Mouse (Mus musculus): ENCODE data around the gene Qprt.

Qprt gene

DNA sequence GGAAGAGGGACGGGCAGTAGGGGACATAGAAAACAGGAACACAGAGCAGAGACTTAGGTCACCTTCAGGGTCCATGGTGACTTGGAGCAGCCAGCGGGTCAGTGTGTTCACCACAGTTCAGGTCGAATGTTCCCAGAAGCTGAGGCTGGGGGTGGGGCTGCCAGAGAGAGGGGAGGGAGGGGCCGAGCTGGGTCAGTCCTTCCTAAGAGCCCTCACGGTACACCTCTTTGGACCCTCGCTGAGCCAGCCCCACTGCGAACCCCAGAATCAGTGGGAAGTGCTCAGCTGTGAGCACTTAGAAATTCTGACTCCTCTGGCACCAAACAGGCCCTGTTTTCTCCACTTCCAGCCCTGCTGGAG lies at the start of gene Qprt:
TSS of gene Qprt (minus strand) at position 316 of the 360 bp plus-strand sequence.
- DNase-seq (ENCODE audit: extremely low spot score, low spot score): no peak

DNA sequence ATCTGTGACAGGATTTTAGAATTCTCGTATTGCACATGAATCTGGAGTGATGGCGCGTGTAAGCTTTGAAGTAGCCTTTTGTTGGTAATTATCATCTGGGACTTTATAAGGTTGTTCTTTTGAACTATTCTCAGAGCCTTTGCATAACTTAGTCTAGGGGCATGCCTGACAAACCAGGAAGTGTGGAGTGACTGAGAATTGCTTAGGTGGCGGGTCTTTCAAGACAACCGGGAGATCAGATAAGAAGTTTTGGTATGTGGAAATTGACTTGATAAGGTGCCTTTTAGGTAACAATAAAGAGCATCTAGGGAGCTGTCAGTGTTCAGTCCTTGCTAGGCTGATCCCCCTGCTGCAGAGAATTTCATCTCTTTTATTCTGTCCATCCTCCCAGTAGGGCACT lies 44.5 kb upstream of the Qprt start:
- no peak for DNase-seq (ENCODE audit: extremely low spot score, low spot score)

GRCm38 (mm10) chr7:127165607-127166493 lies 43.8 kb upstream of the Qprt start:
- no peak for DNase-seq (ENCODE audit: extremely low spot score, low spot score)

DNA sequence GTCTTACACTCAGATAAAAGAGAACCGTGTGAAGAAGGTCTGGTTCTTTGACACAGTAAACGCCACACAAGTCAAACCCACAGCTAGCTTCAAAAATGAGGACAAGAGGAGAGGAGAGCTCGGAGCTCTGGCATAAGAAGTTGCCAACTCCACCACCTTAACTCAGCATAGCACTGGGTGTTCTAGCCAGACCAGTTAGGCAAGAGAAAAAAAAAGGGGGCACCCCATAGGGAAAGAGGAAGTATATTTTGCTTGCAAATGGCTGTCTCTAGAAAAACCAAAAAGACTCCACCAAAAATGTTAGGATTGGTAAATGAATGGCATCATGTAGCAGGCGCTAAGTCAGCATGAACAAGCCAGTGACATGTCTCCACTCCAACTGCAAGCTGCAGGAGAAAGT lies 42.0 kb upstream of the Qprt start:
- DNase-seq (ENCODE audit: extremely low spot score, low spot score): no peak

- DNase-seq (ENCODE audit: extremely low spot score, low spot score): no peak
Observed at GRCm38 (mm10) chr7:127162546-127162945, 40.5 kb upstream of the Qprt start.

DNA sequence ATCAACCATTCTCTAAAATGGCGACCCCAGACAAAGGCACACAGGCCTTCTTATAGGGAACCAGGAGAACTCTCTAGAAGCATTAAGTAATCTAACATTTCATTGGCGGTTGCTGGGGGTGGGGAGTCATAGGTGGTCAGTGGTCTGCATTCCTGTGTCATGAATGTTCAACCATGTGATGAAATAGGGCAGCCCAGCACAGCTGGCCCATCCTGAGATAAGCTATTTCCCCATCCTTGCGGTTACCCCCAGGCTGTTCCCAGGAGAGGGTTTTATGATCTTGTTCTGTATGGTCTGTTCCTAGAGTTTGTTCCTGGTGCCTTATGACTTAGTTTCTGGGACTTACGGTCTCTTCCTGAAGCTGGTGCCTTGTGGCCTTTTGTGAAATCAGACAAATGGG lies 35.5 kb upstream of the Qprt start:
- DNase-seq (ENCODE audit: extremely low spot score, low spot score): no peak

GRCm38 (mm10) chr7:127153477-127153876 lies 31.5 kb upstream of the Qprt start:
- DNase-seq (ENCODE audit: extremely low spot score, low spot score): no peak

DNA sequence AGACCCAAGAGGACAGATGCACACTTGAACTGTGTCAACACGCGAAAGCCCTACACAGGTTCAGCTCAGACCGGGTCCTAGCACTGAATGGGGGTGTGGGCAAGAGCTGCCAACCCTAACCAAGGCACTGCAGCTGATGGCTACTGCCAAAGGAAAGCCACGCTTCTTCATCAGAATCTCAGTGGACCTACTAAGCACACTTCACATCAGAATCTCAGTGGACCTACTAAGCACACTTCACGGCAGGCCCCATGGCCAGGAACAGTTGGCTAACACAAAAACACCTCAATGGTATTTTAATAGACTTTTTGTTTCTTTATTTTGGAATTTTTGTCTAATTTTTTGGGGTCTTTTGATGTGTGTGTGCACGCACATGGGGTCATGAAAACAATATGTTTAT lies 30.4 kb upstream of the Qprt start:
- DNase-seq (ENCODE audit: extremely low spot score, low spot score): no peak

DNA sequence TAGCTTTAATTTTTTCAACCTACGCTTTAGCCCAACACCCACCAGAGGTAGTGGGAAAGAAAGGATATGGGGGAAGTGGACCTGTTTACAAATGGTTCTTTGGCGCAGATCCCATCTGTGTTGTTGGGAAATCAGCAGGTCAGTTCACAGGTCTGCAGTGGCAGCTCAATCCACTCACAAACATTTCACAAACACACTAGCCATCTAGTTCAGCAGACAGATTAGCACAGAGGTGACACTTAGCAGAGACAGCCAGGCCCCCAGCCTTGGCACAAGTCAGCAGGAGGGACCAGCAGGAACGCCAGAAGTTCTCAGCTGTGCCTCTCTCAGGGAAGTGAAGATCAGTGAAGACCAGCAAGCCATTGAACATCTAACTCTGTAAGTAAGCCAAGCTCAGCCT lies 25.9 kb upstream of the Qprt start:
- DNase-seq (ENCODE audit: extremely low spot score, low spot score): no peak

DNA sequence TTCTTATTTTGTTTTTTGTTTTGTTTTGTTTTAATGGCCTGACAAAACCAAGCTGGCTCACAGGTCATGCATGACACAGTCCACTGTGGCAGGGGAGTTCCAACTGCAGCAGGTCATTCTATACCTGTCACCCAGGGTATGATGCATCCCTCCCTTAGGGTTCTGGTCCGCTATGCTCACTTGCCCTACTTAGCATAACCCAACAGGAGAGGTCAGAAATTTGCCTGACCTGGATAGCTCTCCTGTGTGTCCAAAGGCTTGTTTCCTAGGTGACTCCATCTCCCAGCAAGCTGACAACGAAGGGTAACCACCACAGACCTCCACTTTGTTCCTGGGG lies 24.2 kb upstream of the Qprt start:
- no peak for DNase-seq (ENCODE audit: extremely low spot score, low spot score)

- no peak for DNase-seq (ENCODE audit: extremely low spot score, low spot score)
Observed at GRCm38 (mm10) chr7:127145387-127146266, 23.6 kb upstream of the Qprt start.

- no peak for DNase-seq (ENCODE audit: extremely low spot score, low spot score)
Observed at GRCm38 (mm10) chr7:127144412-127144811, 22.4 kb upstream of the Qprt start.

- DNase-seq (ENCODE audit: extremely low spot score, low spot score): no peak
Observed at GRCm38 (mm10) chr7:127142666-127143065, 20.6 kb upstream of the Qprt start.

GRCm38 (mm10) chr7:127142214-127142613 lies 20.2 kb upstream of the Qprt start:
- DNase-seq (ENCODE audit: extremely low spot score, low spot score): no peak

GRCm38 (mm10) chr7:127140623-127141404 lies 18.8 kb upstream of the Qprt start:
- no peak for DNase-seq (ENCODE audit: extremely low spot score, low spot score)

GRCm38 (mm10) chr7:127139562-127139961 lies 17.5 kb upstream of the Qprt start:
- no peak for DNase-seq (ENCODE audit: extremely low spot score, low spot score)

GRCm38 (mm10) chr7:127139100-127139499 lies 17.1 kb upstream of the Qprt start:
- DNase-seq (ENCODE audit: extremely low spot score, low spot score): no peak

- no peak for DNase-seq (ENCODE audit: extremely low spot score, low spot score)
Observed at GRCm38 (mm10) chr7:127137262-127138017, 15.4 kb upstream of the Qprt start, which contains the start of gene Spn. Spn (minus strand) TSS chr7:127137823.

DNA sequence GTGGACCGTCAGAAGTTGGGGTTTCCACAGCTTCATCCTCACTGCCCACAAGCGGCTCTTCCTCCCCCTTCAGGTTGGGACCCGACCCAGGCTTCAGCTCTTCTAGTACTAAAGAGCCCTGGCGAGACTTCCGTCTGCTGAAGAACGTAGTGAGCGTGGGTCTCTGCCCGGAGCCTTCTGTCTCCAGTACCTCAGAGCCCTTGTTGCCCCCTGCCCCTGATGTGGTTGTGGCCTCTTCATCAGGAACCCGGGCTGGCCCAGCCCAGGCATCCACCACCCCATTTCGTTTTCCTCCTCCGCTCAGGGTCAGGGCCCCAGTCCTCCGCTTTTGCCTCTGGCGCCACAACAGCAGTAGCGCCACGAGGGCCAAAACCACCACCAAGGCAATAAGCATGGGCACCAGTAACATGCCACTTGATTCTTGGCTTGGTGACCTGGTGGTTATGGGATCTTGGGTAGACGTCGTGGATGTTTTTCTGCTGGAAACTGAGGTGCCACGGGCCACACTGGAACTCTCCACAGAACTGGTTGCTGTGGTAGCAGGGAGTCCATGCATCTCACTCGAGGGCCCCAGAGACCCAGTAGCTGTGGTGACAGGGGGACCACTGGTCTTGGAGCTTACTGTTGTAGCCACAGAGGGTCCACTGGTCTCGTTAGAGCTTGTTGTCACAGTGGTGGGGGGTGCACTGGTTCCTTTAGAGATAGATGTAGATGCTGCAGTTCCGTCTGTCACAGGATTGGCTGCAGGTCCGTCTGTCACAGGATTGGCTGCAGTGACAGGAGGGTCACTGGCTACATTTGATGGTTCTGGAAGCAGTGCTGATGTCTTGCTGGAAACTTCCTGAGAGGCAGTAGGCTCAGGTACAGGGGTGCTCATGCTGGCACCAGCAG lies 14.4 kb upstream of the Qprt start:
- DNase-seq (ENCODE audit: extremely low spot score, low spot score): no peak
